Mouse (Mus musculus): ENCODE measurements around the gene Crybb3.
"Not testable (repeated sequence)": the region's sequence is repeated elsewhere in the genome, so short reads cannot be mapped to it uniquely, and the experiment has no call there.

Gene Crybb3

DNA sequence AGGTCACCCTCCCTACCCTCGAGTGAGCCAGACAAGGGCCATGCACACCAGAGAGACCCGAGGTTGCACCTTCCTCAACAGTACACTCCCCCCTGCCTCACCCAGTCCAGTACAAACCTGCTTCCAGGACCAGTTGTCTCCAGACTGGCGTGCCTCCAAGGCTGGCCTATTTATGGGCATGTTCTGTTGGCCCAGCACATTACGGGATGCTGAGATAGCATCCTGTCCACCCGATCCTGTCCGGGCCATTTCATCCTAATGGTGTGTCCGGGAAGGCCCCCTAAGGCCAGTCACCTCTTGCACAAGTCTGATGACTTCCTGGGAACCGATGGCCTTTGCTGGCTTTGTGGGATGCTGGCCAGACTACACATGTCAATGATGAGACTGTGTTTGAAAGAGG is at the start of gene Crybb3:
Gene Crybb3, minus strand, starts transcription at position 146 of the 400 bp plus-strand sequence.
- no peak for DNase-seq (ENCODE audit: extremely low read depth, low read depth, low spot score)

DNA sequence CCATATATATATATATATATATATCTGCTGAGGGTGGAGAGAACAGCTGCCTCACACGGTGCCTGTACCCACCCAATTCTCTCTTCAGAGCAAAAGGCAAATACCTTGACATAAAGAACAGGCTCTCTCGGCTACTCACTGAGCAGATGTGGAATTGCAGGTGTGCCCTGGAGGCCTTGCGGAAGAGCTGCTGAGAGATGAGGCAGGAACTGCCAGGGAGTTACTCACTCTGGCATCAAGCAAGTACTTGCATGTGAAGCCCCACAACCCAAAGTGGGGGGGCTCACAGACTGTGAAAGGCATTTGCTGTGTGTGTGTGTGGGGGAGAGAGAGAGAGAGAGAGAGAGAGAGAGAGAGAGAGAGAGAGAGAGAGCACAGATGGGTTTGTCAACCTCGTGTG is 47.0 kb upstream of the Crybb3 start:
- DNase-seq (ENCODE audit: extremely low read depth, low read depth, low spot score) = peak; percentile 67

DNA sequence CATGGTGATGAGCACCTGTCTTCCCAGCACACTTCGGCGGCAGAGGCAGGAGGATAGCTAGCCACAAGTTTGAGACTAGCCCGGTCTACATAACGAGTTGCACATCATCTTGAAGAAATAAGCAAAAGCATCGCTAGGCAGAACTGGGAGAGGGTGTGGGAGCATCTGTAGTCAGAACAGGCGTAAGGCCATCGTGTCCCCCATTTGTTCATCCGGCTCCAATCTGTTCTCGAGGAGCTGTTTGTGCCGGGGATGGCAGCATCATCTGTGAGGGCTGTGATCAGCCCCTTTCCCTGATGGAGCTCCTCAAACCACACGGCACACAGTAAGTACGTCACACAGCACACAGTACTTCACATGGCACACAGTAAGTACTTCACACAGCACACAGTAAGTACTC is 45.1 kb upstream of the Crybb3 start:
- DNase-seq (ENCODE audit: extremely low read depth, low read depth, low spot score) = no peak

DNA sequence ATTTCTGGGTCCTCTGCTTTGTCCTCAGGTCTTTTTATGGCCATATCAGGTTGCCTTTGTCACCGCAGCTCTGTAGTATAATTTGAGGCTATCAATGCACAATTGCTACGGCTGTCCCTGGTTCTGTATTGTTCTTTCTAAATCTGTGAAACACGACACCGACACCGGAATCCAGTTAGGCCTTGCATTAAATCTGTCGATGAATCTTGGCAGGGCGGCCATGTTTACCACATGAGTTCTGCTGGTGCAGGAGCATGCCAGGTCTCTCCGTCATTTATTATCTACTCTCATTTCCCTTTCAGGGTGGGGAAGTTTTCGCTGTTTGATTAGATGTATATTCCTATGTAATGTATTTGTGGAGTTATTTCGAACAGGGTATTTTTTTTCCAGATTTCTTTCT is 42.3 kb upstream of the Crybb3 start:
- DNase-seq (ENCODE audit: extremely low read depth, low read depth, low spot score) = no peak

DNA sequence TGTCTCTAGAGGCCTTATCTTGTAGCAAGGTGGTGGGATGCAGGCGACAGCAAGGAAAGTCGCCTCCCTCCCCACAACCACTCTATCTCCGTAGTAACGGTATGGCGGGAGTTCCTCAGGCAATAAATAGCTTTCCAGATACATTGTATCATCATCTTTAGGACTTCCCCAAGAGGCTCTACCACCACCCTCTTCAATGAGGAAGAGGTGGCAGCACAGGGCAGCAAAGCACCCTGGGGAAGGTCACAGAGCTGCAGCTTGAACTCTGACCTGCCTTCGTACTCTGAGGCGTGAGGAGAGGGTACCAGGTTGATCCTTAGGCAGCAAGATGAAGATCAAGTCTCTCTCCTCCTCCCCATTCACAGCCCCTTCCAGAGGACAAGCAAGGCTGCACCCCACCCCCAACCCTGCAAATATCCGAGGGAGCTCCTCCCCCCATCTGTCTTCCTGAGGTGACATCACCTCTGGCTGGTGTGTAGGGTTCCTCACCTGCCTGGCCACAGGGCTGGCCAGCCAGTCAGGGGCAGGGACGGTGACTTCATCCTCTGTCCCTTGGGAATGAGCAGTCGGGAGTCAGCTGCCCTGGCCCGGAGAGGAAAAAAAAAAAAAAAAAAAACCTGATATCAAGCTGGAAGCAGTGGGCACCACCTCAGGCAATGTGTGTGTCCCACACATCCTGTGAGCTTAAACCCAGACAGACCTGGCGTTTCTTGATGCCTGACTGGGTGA is 41.1 kb upstream of the Crybb3 start:
- DNase-seq (ENCODE audit: extremely low read depth, low read depth, low spot score) = no peak

DNA sequence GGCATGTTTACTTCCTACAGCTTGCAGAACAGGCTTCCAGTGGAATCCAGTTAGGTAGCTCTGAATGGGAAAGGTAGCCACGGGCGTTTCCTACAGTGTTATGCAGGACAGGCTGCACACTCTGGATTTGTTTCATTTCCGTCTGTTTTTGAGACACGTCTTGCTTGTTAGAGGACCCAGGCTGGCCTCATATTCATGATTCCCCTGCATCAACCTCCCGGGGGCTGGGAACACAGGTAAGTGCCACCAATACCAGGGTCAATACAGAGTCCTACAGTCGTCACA is 40.1 kb upstream of the Crybb3 start:
- DNase-seq (ENCODE audit: extremely low read depth, low read depth, low spot score) = peak; percentile 74

DNA sequence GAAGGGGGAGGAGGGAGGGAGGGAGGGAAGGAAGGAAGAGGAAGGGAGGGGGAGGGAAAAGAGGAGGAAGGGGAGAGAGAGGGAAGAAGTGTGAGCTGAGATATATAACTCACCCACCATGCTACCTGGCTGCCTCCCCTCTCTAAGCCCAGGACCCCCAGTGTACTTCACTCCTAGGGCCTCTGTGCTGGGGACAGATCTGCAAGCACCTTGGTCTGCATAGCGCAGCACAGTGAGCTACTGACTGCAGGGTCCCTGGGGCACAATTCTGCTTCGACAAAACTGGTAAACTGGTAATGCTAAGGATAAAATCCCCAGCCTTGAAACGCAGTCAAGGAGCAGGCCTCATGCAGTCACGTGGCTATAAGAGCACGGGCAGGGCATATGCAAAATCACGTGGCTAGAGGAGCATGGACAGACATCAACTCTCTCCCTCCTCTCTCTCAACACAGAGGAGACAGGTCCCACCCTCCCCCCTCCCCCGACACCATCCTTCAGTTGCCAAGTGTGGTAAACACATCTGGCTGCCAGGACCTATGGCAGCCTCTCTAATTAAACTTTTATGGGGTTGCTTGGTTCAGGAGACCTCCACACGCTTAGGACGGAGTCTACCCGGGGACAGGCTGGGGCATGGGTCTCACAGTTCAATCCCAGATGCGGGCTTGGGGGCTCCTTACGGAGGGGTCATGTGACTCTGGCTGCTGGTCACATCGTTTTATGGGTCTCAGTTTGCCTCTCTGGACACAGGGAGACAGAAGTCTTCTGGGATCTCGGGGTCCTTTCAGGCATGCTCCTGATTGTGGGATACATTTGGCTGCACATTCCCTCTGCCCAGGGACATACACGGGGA is 39.6 kb upstream of the Crybb3 start:
- DNase-seq (ENCODE audit: extremely low read depth, low read depth, low spot score) = no peak

DNA sequence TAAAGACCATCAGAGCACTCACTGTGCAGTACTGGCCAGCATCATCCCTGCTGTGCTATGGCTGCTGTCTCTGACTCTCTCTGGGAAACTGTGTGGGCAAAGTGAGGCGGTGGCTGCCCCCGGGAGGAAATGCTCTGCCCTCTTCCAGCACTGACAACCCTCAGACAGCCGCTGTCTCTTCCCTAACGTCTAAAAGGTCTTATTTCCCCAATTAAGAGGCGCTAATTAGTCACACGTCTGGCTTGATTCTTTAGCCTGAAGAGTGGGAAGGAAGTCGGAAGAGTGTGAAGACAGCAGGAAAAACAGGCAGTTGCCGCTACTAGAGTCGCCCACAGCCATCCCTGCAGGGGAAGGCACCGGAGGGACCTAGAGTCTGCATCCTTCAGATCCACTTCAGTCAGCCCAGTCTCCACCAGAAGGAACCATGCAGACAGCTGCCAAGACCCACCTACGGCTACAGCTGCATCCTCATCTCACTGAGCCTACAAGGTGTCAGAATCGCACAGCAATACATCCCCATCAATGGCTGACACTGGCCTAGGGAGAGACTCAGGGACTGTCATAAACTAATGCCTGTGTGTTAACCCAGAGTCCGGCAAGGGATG is 38.6 kb upstream of the Crybb3 start:
- no peak for DNase-seq (ENCODE audit: extremely low read depth, low read depth, low spot score)

DNA sequence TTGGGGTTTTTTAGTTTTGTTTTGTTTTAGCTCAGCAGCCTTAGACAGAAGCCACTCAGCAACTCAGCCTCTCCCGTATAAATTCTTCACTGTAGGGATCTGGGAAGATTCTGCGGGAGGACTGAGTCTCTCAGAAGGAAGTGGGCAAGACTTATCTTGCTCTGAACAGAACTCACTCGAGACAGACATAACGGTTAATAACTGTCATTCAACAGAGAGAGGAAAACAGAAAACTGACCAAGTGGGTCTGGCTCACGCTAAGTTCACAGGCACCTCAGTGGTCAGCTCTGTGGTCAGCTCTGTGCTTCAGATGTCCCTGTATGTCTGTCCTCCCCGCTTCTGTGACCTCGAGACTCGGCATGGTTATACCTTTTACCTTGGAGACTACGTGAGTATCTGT is 37.9 kb upstream of the Crybb3 start:
- DNase-seq (ENCODE audit: extremely low read depth, low read depth, low spot score) = no peak

DNA sequence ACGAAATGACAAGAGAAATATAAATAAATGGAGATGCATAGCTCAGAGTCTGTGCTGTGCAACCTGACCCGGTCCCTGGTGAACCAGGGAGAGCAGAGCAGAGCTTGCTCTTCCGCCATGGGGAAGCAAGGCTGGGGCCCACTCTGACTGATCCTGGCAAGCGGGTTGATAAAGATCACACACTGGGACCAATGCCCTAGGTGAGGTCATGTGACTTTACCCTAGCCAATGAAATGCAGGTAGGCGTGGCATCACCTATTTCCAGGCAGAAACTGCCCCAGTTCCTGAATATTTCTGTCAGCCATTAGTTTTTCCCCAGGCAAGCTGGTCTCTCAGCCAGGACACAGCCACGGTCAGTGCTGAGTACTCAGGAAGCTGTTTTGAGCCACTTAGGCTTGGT is 37.3 kb upstream of the Crybb3 start:
- no peak for DNase-seq (ENCODE audit: extremely low read depth, low read depth, low spot score)

DNA sequence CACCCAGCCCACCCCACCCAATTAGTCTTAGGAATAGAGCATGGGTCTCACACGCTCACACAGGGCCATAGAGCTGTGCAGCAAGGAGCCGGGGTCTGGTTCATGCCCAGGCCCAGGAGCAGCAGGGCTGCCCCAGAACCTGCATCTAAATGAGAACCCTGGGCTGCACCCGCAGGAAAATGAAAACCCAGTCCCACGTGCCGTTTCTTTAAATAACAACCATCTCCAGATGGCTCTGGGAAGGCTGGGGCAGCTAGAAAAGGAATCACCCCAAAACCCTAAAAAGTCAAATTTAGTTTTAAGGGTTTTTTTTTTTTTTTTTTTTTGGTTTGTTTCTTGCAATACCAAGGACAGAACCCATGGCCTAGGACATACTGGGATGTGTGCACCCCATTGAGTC is 36.0 kb upstream of the Crybb3 start:
- DNase-seq (ENCODE audit: extremely low read depth, low read depth, low spot score) = no peak

DNA sequence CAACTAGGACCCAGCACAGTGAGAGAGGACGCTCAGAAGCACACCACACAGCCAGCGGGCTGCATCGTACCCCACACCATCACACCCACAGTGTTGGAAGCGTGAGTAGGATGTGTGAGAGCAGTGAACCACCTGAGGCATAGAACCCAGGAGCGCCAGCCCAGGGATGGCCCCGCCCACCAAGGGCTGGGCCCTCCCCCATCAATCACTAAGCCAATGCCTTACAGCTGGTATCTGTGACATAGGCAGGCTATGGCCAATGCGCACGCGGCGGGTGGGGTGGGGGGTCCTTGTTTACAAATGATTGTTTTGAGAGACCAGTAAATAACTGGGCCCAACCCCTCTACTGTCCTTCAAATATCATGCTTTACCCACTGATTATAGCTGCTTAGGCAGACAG is 34.5 kb upstream of the Crybb3 start:
- no peak for DNase-seq (ENCODE audit: extremely low read depth, low read depth, low spot score)

DNA sequence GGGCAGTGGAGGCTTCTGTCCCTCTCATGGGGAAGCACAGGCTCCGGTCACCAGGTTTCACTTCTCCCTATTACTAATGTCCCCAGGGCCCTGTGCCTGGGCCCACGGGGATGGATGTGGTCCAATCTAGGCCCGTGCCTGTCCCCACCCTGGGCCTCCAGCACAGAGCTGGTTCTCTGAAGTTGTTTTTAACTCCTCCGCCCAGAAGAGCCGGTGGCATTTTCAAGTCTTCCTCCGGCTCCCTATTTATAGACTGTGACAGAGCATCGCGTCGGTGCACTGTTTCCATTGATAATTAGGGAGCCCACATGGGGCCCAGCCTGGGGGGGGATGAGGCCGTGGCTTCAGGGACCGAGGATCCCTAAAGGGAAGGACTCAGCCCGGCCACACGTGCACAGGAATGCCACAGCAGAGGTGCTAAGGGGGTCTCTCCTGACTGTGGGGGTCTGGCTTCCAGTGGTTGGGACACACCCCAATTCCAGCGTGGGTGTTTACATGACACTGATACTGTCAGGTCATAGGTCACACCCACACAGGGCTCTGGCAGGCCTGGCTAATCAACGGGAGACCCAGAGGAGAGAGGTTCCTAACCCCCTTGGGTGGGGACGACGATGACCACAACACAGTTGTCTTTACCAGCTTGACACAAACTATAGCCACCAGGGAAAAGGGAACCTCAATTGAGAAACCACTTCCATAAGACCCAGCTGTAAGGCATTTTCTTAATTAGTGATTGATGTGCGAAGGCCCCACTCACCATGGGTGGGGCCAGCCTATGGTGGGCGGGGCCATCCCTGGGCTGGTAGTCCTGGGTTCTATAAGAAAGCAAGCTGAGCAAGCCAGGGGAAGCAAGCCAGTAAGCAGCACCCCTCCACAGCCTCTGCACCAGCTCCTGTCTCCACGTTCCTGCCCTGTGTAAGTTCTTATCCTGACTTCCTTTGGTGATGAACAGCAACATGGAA is 33.2 kb upstream of the Crybb3 start:
- no peak for DNase-seq (ENCODE audit: extremely low read depth, low read depth, low spot score)

DNA sequence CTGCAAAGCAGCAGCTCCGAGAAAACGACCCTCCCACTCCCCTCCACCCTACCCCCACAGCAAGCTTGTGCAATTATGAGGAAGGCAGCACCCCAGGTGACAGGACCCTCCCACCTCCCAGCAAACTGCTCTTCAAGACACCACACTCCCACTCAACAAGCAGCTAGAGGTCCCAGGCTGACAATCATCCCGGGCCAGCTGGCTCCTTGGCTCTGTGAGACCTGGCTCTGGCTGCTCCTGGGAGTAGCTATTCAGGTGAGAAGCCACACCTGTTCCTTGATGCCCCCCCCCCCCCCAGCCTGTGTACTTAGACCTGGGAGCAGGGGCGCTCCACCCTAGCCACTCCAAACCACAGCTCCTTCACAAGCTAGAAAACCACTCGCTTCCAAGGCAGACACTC is 31.7 kb upstream of the Crybb3 start:
- DNase-seq (ENCODE audit: extremely low read depth, low read depth, low spot score) = no peak

DNA sequence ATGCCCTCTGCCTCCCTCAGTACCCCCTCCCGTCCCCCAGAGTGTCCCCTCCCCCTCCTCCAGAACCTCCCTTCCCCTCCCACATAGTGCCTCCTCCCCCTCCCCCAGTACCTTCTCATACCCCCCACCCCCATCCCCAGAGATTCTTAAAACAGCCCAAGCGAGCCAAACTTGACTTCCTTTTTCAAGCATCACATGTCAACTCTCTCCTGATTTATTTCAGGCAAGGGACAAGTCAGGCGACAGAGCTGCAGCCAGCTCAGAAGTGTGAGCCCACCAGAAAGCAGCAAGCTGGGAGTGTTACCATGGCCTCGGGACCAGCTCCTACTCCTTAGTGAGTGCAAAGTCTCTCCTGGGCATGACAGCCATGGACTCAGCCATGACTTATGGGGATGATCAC is 30.0 kb upstream of the Crybb3 start:
- DNase-seq (ENCODE audit: extremely low read depth, low read depth, low spot score) = no peak

DNA sequence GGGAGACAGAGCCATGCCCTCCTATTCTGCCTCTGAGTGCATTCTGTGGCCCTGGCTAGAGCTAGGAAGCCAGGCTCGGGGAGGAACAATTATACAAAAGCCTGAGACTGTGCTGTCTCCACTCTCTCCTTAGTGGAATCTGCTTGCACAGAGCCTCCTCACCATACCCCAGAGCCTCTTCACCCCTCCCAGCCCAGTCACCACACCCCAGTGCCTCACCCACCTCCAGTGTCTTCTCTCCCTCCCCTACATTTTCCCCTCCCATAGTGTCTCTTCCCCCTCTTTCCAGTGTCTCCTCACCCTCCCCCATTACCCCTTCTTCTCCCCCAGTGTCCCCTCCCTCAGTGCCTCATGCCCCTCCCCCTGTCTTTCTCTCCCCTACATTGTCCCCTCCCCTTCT is 29.5 kb upstream of the Crybb3 start:
- no peak for DNase-seq (ENCODE audit: extremely low read depth, low read depth, low spot score)

DNA sequence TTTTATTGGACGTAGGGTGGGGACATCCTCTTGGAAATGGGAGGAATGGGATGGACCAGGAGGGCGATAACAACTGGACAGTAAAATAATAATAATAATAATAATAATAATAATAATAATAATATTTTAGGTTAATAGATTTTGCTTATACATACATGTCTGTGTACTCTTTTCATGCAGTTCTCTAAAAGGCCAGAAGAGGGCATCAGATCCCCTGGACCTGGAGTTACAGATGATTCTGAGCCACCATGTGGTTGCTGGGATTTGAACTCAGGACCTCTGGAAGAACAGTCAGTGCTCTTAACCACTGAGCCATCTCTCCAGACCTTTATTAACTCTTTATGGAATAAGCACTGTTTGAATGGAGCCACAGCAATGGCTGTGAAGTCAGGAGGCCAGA is 28.3 kb upstream of the Crybb3 start:
- DNase-seq (ENCODE audit: extremely low read depth, low read depth, low spot score) = not testable (repeated sequence)

DNA sequence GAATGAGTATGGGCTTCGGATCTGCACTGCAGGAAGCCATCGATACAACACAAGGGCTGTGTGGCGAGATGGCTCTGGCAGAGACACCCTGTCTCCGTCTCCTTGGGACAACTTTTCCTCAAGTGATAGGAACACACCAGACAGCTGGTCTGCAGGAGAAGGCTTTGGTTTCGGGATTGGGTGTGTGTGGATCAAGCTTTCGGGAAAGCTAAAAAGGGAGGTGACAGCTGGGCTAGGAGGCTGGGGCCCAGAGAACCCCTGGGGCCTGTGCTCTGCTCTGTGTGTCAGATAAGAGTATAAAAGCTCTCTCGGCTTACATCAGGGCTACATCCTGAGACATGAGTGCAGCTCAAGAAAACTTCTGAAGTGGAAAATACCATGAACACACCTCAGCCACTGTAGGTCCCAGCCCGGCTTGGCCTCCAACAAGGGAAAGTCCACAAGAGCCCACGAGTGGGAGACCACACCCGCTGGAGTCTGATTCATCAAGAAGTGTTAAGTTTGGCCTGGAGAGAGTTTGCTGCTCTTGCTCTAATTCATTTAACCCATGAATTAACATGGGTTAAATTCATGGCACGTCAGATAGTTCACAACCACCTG is 26.9 kb upstream of the Crybb3 start:
- no peak for DNase-seq (ENCODE audit: extremely low read depth, low read depth, low spot score)

DNA sequence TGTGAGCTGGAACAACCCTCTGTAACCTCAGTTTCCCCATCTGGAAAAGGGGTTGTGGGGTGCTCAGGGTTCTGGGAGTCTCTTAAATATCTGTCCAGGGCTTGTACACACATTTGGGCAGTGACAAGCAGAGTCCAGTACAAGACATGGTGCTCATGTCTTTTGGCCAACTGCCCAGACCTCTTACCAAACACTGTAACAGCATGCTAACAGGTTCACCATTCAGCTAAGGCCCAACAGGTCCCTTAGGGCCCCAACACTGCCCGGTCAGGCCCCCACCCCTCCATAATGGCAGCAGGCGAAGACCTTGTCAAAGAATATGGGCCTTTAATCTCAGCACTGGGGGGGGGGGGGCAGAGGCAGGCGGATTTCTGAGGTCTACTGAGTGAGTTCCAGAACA is 26.3 kb upstream of the Crybb3 start:
- DNase-seq (ENCODE audit: extremely low read depth, low read depth, low spot score) = peak; percentile 47

DNA sequence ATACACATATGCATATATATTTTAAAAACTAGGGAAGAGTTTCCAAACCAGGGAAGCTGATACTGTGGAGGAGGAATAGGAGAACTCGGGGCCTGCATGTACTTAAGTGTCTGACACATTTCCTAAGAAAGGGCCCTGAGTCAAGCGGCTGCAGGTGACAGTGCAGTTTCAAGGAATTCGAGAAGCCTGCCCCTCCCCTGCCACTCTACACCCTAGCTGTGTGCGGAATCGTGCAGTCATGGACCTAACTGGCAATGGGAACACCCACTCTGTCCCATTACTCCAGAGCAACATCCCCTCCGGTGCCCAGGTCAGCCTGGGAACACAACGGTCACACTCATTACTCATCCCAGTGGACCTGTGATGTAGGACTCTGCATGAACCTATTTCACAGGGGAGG is 25.2 kb upstream of the Crybb3 start:
- no peak for DNase-seq (ENCODE audit: extremely low read depth, low read depth, low spot score)

DNA sequence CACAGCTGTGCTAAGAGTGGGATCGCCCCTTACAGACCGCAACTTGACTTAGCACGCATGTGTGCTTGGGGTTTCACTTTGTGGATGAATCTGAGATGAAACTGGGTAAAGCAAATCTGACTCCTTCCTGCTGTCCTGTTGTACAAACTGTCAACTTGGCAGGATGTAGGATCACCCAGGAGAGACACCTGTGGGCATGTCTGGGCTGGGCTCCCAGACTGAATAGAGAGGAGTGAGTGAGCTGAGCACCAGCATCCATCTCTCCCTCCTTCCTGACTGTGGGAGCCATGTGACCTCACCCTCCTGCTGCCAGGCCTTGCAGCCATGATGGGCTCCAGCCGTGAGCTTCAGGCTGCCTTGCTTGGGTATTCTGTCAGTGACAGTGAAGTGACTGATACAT is 24.1 kb upstream of the Crybb3 start:
- DNase-seq (ENCODE audit: extremely low read depth, low read depth, low spot score) = no peak
